Mouse (Mus musculus) erythroblast, embryonic 14.5 days (primary cell): ENCODE data around the gene Krt80. TPM values are rescaled to one million over a fixed set of nuclear protein-coding genes. Genes with fewer than 3 reads are reported as not detected.

Experiments used
- H3K27me3 ChIP-seq: 2 replicates; pipeline ENCODE4 v1.6.1; 2012; ENCODE audit warnings: inconsistent platforms; ENCODE audit not compliant: control insufficient read depth
- H3K36me3 ChIP-seq: 2 replicates; pipeline ENCODE4 v1.6.1; 2012; ENCODE audit warnings: mild to moderate bottlenecking, inconsistent platforms; ENCODE audit not compliant: control insufficient read depth
- H3K4me1 ChIP-seq: 2 replicates; pipeline ENCODE4 v1.6.1; 2012; ENCODE audit warnings: inconsistent platforms; ENCODE audit not compliant: control insufficient read depth
- H3K4me3 ChIP-seq: replicated peaks from 2 replicates; pipeline ENCODE3; 2012; ENCODE audit warnings: moderate library complexity, mild to moderate bottlenecking, inconsistent platforms
- H3K9me3 ChIP-seq: 2 replicates; pipeline ENCODE4 v1.6.1; 2012; ENCODE audit warnings: low read length, inconsistent platforms, mixed read lengths; ENCODE audit not compliant: control insufficient read depth
- GATA1 ChIP-seq: IDR thresholded peaks from 2 replicates; pipeline ENCODE4 v1.6.1; 2012; ENCODE audit warnings: low read length, inconsistent platforms, mixed read lengths
- TAL1 ChIP-seq: IDR thresholded peaks from 3 replicates; pipeline ENCODE4 v1.6.1; 2012; ENCODE audit warnings: low read length, inconsistent platforms, mixed read lengths
- polyA plus RNA-seq: library from polyadenylated mRNA; stranded (reverse); fragments of >175 nt; gene quantifications from 2 replicates; pipeline ENCODE4 v1.2.3, GENCODE M21; 2012

Gene Krt80
- polyA plus RNA-seq, 1 experiment = not detected

- Histone ChIP-seq H3K9me3 (no peaks in the 10 kb centered on the region), H3K4me1 (no peaks in the 10 kb centered on the region), H3K4me3 (no peak overlapping the region), H3K36me3 (no peaks in the 10 kb centered on the region), H3K27me3 (no peaks in the 10 kb centered on the region)
- no peak for TF ChIP-seq TAL1
- TF ChIP-seq GATA1 = no peak
Measured at GRCm38 (mm10) chr15:101396466-101396865, 26.5 kb upstream of the Krt80 start.

DNA sequence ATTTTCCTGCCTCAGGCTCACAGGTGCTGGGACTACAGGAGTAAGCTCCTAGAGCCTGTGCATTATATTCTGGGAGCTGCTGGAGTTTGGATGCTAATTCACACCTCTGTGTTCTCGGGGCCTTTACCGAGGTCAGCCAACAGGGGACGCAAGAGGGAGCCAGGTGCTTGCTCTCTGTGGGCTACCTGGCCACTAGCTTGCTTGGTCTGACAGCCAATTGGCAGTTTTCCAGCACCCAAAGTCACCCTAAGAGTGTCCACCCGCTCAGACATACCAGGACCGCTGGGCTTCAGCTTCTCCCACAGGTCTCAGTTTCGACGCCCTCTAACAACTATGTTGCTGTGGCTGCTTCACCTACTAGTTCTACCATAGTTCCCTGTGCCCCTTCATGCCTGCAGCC, 24.9 kb upstream of the Krt80 start:
- Histone ChIP-seq H3K27me3 (no peaks in the 10 kb centered on the region), H3K4me3 (no peak overlapping the region), H3K36me3 (no peaks in the 10 kb centered on the region), H3K9me3 (no peaks in the 10 kb centered on the region), H3K4me1 (no peaks in the 10 kb centered on the region)
- no peak for TF ChIP-seq GATA1
- no peak for TF ChIP-seq TAL1

- Histone ChIP-seq H3K9me3 (no peaks in the 10 kb centered on the region), H3K36me3 (no peaks in the 10 kb centered on the region), H3K27me3 (no peaks in the 10 kb centered on the region), H3K4me3 (no peak overlapping the region), H3K4me1 (no peaks in the 10 kb centered on the region)
- TF ChIP-seq TAL1 (no peak), GATA1 (no peak)
Measured at GRCm38 (mm10) chr15:101392251-101392650, 22.3 kb upstream of the Krt80 start.

DNA sequence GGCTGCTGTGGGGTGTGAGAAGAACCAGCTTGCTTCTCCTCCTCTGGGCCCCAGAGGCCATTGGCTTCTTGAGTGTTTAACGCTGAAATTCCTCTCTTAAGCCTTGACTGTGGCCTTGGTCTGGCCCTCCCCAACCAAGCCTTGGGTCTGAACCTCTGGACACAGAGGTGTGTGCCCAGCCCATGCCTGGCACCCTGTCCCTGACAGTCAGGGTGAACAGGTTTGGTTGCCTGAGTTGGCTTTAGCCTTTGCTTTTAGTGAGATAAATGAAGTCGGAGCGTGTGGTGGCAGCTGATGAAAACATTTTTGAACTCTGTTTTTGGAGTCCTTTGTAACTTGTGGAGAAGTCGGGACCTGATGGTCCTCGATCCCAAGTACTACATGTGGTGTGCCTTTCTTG, 20.2 kb upstream of the Krt80 start:
- no peaks in the 10 kb centered on the region for H3K9me3 ChIP-seq
- TF ChIP-seq TAL1 (no peak), GATA1 (no peak)
- no peaks in the 10 kb centered on the region for H3K4me1 ChIP-seq
- no peak overlapping the region for H3K4me3 ChIP-seq
- H3K27me3 ChIP-seq = no peaks in the 10 kb centered on the region
- H3K36me3 ChIP-seq = no peaks in the 10 kb centered on the region

DNA sequence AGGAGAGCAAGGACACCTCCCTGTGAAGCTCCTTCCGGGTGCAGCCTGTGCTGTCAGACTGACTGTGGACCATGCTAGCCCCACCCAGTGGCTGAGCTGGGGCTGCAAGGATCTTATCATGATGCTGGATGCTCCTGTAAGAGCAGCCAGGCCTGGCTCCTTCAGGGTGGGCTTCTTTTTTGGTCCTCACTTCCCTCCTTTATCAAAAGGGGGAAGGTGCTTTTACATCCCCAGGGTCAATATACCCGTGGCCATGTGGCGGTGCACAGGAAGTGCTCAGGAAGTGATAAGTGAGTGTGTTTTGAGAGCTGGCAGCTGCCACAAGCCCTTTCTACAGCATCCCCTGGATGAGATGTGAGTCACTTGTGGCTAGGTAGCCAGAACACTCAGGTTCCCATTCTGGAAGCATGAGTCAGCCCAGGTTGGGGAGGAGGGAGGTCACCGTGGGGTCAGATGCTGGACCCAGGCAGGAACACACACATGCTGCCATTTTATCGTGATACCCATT, 18.1 kb upstream of the Krt80 start:
- no peaks in the 10 kb centered on the region for H3K27me3 ChIP-seq
- no peak overlapping the region for H3K4me3 ChIP-seq
- H3K9me3 ChIP-seq = no peaks in the 10 kb centered on the region
- TF ChIP-seq TAL1 = no peak
- no peak for TF ChIP-seq GATA1
- H3K4me1 ChIP-seq = no peaks in the 10 kb centered on the region
- no peaks in the 10 kb centered on the region for H3K36me3 ChIP-seq

DNA sequence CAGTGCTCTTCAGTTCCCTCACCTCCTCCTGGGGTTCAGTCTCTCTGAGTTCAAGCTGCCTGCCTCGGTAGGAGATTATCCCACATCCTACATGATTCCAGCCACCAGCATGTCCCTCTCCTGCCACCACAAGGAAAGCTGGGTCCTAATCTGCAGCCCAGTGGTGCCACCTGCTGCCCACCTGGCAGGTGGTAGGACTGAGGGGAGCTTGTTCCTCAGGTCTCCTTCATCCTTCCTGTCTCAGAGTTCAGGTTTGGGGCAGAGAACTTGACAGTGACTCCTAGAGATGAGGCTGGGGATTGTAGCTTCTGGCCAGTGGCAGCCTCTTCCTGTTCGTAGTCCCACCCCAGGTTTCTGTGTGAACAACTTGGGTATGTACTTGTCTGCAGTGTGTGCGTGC, 17.2 kb upstream of the Krt80 start:
- H3K4me1 ChIP-seq = no peaks in the 10 kb centered on the region
- H3K27me3 ChIP-seq = no peaks in the 10 kb centered on the region
- no peak overlapping the region for H3K4me3 ChIP-seq
- no peak for TF ChIP-seq GATA1
- no peak for TF ChIP-seq TAL1
- no peaks in the 10 kb centered on the region for H3K36me3 ChIP-seq
- no peaks in the 10 kb centered on the region for H3K9me3 ChIP-seq

- no peaks in the 10 kb centered on the region for H3K9me3 ChIP-seq
- no peak for TF ChIP-seq TAL1
- no peak for TF ChIP-seq GATA1
- no peaks in the 10 kb centered on the region for H3K27me3 ChIP-seq
- H3K36me3 ChIP-seq = no peaks in the 10 kb centered on the region
- H3K4me3 ChIP-seq = no peak overlapping the region
- H3K4me1 ChIP-seq = no peaks in the 10 kb centered on the region
Measured at GRCm38 (mm10) chr15:101385064-101385463, 15.1 kb upstream of the Krt80 start.

- H3K9me3 ChIP-seq = no peaks in the 10 kb centered on the region
- H3K36me3 ChIP-seq = no peaks in the 10 kb centered on the region
- H3K4me1 ChIP-seq = no peaks in the 10 kb centered on the region
- no peaks in the 10 kb centered on the region for H3K27me3 ChIP-seq
- no peak overlapping the region for H3K4me3 ChIP-seq
- TF ChIP-seq GATA1 (no peak), TAL1 (no peak)
Measured at GRCm38 (mm10) chr15:101384610-101385009, 14.6 kb upstream of the Krt80 start.

GRCm38 (mm10) chr15:101382811-101383210, 12.8 kb upstream of the Krt80 start:
- Histone ChIP-seq H3K4me3 (no peak overlapping the region), H3K9me3 (no peaks in the 10 kb centered on the region), H3K27me3 (no peaks in the 10 kb centered on the region), H3K4me1 (no peaks in the 10 kb centered on the region), H3K36me3 (no peaks in the 10 kb centered on the region)
- no peak for TF ChIP-seq TAL1
- no peak for TF ChIP-seq GATA1

GRCm38 (mm10) chr15:101381758-101382157, 11.8 kb upstream of the Krt80 start:
- H3K27me3 ChIP-seq = no peaks in the 10 kb centered on the region
- no peak overlapping the region for H3K4me3 ChIP-seq
- TF ChIP-seq TAL1 (no peak), GATA1 (no peak)
- no peaks in the 10 kb centered on the region for H3K4me1 ChIP-seq
- no peaks in the 10 kb centered on the region for H3K9me3 ChIP-seq
- H3K36me3 ChIP-seq = no peaks in the 10 kb centered on the region
